Mouse (Mus musculus): Measurements from ENCODE around the gene Olfr1141.

The Olfr1141 gene

DNA sequence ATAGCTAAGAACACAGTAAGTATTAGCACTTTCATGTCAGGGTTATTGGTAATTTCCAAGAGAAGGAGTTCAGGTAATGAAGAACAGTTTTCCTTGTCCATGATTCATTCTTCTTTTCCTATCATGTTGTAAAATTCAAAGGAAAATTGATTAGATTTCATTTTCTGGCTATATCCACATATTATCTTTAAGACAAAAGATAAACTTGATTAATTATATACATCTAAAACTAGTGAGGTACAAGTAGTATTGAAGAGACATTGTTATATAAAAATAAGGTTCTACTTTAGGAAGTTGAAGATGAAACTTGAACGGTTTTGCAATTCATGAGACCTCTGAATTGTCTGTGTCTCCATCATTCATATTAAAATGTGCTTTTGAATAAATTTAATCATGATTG, at the start of gene Olfr1141:
Olfr1141 (minus strand) TSS at position 101 of the 400 bp plus-strand sequence.
- no peak for DNase-seq

DNA sequence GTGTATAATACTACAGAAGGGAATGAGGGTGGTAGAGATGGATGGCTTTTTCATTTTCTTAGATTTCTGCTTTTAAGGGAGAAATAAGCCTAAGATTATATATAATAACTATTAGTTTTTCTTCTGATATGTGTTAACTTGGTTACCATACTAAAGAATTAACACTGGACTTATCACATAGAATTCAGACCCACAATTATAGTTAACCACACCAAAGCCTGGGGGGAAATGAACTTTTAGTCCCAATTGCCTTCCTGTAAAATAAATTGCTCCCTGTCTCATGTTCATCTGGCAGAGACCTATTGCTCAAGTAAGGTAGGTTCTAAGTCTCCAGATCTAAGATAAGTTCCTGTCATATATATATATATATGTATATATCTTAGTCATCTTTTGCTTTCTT, 46.5 kb upstream of the Olfr1141 start, which contains the start of gene Olfr1143:
Olfr1143 (plus strand) TSS at position 301 of the 400 bp plus-strand sequence.
- DNase-seq: no peak

DNA sequence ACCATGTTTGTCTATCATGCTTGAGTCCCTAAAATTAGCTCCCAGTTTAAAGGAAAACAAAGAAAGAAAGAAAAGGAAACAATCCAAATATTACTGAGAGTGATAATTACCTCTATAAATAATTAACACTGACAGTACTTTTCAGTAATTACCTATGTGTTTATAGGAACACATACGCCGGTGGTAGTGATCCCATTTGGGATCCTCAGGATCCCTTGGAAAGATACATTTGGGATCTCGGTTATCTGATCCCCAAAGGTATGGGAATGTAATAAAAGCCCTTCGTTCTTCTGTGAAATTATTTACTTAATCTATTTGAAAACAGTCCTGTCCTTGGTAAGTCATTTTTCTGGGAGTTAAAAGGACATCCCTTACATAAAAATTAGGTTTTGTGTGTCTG, 25.4 kb upstream of the Olfr1141 start, which contains the start of gene Olfr152:
Olfr152 (plus strand) TSS at position 301 of the 400 bp plus-strand sequence.
- DNase-seq: no peak

DNA sequence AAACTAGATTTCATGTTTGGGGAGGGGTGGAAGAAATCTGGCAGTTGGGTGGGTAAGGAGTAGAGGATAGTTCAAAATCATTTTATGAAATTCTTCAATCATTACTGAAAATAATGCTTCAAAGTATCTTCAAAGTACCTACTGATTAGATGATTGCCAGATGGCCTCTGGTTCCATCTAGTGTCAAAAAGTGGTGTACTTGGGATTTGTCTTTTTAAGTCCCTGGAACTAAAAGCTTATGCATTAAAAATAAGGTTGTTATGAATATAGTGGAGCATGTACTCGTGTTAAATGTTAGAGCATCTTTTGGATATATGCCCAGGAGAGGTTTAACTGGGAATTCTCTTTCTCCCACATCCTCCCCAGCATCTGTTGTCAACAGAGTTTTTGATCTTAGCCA, 22.4 kb upstream of the Olfr1141 start:
- no peak for DNase-seq

DNA sequence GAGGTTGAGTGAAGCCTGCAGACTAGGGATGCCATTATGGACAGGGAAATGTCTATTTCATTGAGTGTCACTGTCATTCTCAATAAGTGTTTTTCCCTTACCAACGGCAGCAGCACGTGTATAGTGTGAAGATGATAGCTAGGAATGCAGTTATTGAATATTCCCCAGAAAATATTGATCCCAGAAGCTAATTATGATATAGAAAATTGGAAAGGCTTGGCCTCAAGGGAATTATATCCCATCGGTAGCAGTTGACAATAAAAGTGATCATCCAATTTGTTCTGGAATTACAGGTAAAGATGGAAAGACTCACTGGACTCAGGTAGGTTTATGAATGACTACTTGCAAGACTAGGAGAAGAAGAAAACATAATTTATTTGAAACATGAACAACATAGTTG, 10.3 kb downstream of the Olfr1141 start, which contains the start of gene Olfr1140:
Olfr1140 (plus strand) TSS at position 301 of the 400 bp plus-strand sequence.
- no peak for DNase-seq

DNA sequence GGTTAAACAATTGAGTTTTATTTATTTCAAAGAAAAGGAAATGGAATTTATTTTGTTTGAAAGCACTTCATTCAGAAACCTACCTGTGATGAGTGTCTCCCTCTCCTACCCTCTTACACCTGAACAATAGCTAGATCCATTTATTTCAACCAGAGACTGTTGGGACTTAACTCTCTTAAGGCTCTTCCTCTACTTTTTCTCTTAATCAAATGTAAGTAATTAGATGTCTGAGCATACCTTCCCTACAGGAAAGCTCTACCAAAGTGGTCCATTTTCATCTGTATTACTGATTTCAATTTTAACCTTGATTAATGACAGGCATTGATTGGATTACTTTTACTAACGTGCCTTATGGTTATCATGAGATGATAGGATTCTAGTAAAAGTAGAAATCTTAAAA, 13.9 kb downstream of the Olfr1141 start, which contains the start of gene Olfr1138:
Olfr1138 (minus strand) TSS at position 101 of the 400 bp plus-strand sequence.
- no peak for DNase-seq

DNA sequence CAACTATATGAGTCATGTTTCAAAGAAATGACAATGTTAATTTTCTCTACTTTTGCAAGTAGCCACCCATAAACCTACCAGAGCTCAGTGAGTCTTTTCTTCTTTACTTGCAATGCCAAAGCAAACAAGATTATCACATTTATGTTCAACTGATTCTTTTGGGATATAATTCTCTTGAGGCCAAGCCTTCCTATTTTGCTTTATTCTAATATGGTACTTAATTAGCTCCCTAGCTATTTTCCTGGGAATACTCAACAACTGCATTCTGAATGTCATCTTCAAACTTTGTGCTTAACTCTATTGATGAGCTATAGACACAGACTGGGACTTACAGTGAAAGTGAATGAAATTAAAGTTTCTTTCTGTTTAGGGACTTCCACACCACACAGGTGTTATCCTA, 40.7 kb downstream of the Olfr1141 start, which contains the start of gene Olfr1137:
Olfr1137 (minus strand) TSS at position 101 of the 400 bp plus-strand sequence.
- DNase-seq: no peak

Data from liver (tissue).